Mouse (Mus musculus) kidney, embryonic 15.5 days (tissue): ENCODE measurements at regions not wholly inside any gene's neighbourhood (a gene's known extent, or its start where the extent isn't known, plus 50 kb on each side); places are given as distances from the start of the nearest gene placed in this dataset.
A peak's percentile ranks its signal among the peaks of the same experiment; 100 is the strongest.

Source experiments
- ATAC-seq: fragments of 200-750 bp; cut with Nextera tagmentation; replicated peaks from 2 replicates; pipeline ENCODE4 v1.8.0; 2017; ENCODE audit warnings: moderate TSS enrichment; ENCODE audit not compliant: low FRiP score
- H3K27ac ChIP-seq: fragments of 300-500 bp; sonication (generic); 2 replicates; pipeline ENCODE4 v1.5.1; 2015; ENCODE audit warnings: mild to moderate bottlenecking, inconsistent platforms
- H3K27me3 ChIP-seq: fragments of 300-500 bp; sonication (generic); 2 replicates; pipeline ENCODE4 v1.6.1; 2015; ENCODE audit warnings: inconsistent platforms
- H3K36me3 ChIP-seq: fragments of 300-500 bp; sonication (generic); 2 replicates; pipeline ENCODE4 v1.6.1; 2015; ENCODE audit warnings: inconsistent platforms
- H3K4me1 ChIP-seq: fragments of 300-500 bp; sonication (generic); 2 replicates; pipeline ENCODE4 v1.6.1; 2015; ENCODE audit warnings: inconsistent platforms
- H3K4me2 ChIP-seq: fragments of 300-500 bp; sonication (generic); 2 replicates; pipeline ENCODE4 v1.6.1; 2015; ENCODE audit warnings: moderate library complexity, mild to moderate bottlenecking, inconsistent platforms
- H3K4me3 ChIP-seq: fragments of 300-500 bp; sonication (generic); replicated peaks from 2 replicates; pipeline ENCODE4 v1.5.1; 2015; ENCODE audit warnings: mild to moderate bottlenecking, inconsistent platforms
- H3K9ac ChIP-seq: fragments of 300-500 bp; sonication (generic); 2 replicates; pipeline ENCODE4 v1.6.1; 2015; ENCODE audit warnings: mild to moderate bottlenecking, inconsistent platforms
- H3K9me3 ChIP-seq: fragments of 300-500 bp; sonication (generic); replicated peaks from 2 replicates; pipeline ENCODE4 v1.6.1; 2016; ENCODE audit warnings: inconsistent platforms
- WGBS: fragments of 180-500 bp; shearing (Covaris S2); methylation state at CpG from one replicate; pipeline ENCODE4 v1.1.7; 2015; ENCODE audit warnings: mixed read lengths; 5-methylcytosine and 5-hydroxymethylcytosine counted together

DNA sequence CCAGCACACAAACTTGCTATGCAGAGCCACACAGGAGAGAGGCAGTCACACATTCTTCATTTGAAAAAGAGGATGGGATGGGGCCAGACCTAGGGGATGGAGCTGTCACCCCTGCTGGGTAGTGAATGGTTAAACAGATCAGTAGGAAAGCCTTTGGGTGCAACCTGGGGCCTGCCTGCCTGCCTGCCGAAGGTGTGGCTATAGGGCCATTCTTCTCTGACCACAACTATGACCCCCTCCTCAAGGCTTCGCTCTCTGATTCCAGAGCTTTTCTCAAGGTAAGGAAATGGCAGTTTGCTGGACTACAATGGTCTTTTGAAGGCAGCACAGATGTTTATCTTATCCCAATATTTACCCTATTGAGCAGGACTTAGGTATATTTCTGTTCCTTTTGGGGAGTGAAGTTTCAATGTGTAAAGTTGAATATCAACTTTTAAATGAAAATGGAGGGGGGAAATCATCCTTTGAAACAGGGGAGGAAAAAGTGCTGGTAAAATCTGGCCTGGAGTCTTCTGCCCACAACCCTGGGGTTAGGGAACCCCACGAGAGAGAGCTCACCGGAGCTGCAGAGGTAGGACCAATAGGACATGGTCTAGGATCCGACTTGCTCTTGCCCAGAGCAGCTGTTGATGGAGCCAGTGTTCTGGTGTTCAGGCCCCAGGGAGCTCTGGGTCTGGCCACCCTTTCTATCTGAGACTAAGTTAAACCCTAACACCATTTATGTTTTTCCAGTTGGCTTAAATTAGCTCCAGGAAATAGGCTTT is 62.2 kb upstream of the Cxcr4 start:
- Histone ChIP-seq H3K4me1 (peaks cover 25% of the 10 kb centered on the region), H3K9me3 (no peaks in the 10 kb centered on the region), H3K27me3 (no peaks in the 10 kb centered on the region), H3K36me3 (no peaks in the 10 kb centered on the region), H3K27ac (peak overlapping the region; percentile 56; the same call in 1 of the 2 replicates), H3K9ac (no peak overlapping the region), H3K4me3 (no peak overlapping the region), H3K4me2 (no peak overlapping the region)
- WGBS, result 64% methylated on average over 5 of the region's 5 CpGs
- peak; percentile 42 for ATAC-seq

- Histone ChIP-seq H3K27me3 (no peaks in the 10 kb centered on the region), H3K27ac (no peak overlapping the region), H3K4me3 (no peak overlapping the region)
These were observed 58.5 kb upstream of the Cxcr4 start for GRCm38 (mm10) chr1:128650596-128650995.

GRCm38 (mm10) chr1:128649490-128650178 is 57.5 kb upstream of the Cxcr4 start:
- no peak overlapping the region for H3K4me3 ChIP-seq
- H3K27me3 ChIP-seq, result no peaks in the 10 kb centered on the region
- no peak for ATAC-seq
- H3K9me3 ChIP-seq, result no peaks in the 10 kb centered on the region
- WGBS, result 70% methylated on average over 13 of the region's 13 CpGs
- H3K36me3 ChIP-seq, result no peaks in the 10 kb centered on the region
- H3K4me2 ChIP-seq, result no peak overlapping the region
- peaks cover 20% of the 10 kb centered on the region for H3K4me1 ChIP-seq
- no peak overlapping the region for H3K27ac ChIP-seq
- no peak overlapping the region for H3K9ac ChIP-seq

More at GRCm38 (mm10) chr1:128650596-128650995, 58.5 kb upstream of the Cxcr4 start:
- Histone ChIP-seq H3K4me1 (peaks cover 25% of the 10 kb centered on the region), H3K9me3 (no peaks in the 10 kb centered on the region), H3K36me3 (no peaks in the 10 kb centered on the region), H3K9ac (no peak overlapping the region), H3K4me2 (no peak overlapping the region)
- ATAC-seq, result no peak
- WGBS, result 86% methylated on average over 2 of the region's 2 CpGs

DNA sequence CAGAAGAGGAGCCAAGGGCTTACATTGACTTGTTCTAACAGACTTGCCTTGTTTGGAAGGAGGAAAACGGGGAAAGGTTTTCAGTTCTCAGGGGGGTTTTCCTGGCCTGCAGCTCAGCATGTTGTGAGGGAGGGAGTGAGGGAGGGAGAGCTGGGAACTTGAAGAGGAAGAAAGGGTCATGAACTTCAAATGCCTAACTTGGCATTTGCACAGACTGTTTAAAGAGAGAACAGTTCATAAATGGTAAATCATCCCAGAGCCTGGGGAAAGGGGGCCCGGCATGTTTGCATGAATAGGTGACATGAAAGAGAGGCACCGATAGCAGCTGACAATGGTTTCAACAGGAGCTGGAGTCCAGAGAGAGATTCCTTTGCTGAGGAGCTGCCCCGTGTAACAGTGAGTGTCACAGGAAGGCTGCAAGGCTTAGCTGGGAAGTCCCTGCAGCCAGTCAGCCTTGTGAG is 51.3 kb upstream of the Cxcr4 start:
- no peak overlapping the region for H3K4me3 ChIP-seq
- H3K9ac ChIP-seq, result no peak overlapping the region
- H3K36me3 ChIP-seq, result no peaks in the 10 kb centered on the region
- H3K27ac ChIP-seq, result peak overlapping the region; percentile 56
- peak; percentile 65 for ATAC-seq
- no peaks in the 10 kb centered on the region for H3K9me3 ChIP-seq
- WGBS, result 4% methylated on average over 4 of the region's 4 CpGs
- H3K4me1 ChIP-seq, result peaks cover 27% of the 10 kb centered on the region
- H3K4me2 ChIP-seq, result no peak overlapping the region
- H3K27me3 ChIP-seq, result no peaks in the 10 kb centered on the region

DNA sequence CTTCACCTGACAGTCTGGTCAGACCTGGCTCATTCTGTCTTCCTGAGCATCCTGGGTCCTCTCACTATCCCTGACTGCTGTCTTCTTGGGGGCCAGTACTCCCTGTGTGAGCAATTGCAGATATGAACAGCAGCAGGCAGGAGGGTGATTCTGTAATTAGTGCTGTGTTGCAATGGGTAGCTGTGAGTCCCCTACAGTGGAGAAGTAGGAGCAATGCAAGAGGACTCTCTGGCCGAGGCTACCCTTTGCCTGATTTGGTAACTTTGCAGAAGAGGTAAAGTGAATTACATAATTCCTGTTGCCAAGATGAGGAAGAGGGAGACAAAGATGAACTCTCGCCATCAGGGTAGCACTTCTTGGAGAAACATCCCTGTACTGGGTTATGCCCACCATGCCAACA is 50.1 kb upstream of the Cxcr4 start:
- H3K4me2 ChIP-seq, result no peak overlapping the region
- H3K27me3 ChIP-seq, result no peaks in the 10 kb centered on the region
- H3K4me3 ChIP-seq, result no peak overlapping the region
- ATAC-seq, result no peak
- peaks cover 27% of the 10 kb centered on the region for H3K4me1 ChIP-seq
- H3K9me3 ChIP-seq, result no peaks in the 10 kb centered on the region
- H3K9ac ChIP-seq, result no peak overlapping the region
- no peak overlapping the region for H3K27ac ChIP-seq
- no peaks in the 10 kb centered on the region for H3K36me3 ChIP-seq
- WGBS, result 91% methylated on average over 2 of the region's 2 CpGs
